Mouse (Mus musculus) heart, postnatal 0 days (tissue): ENCODE measurements around the gene Dnase2a. TPM values are rescaled to one million over a fixed set of nuclear protein-coding genes. Genes with fewer than 3 reads are reported as not detected.

ENCODE experiments used
- ATAC-seq: fragments of 200-750 bp; cut with Nextera tagmentation; 2 replicates; pipeline ENCODE4 v1.8.0; 2017; ENCODE audit warnings: low read depth, moderate number of reproducible peaks, moderate library complexity; ENCODE audit not compliant: insufficient read depth
- DNase-seq: peaks from one replicate; pipeline ENCODE4 v3.0.0-alpha.2; 2016; ENCODE audit warnings: low spot score
- H3K27ac ChIP-seq: fragments of 300-500 bp; sonication (generic); 2 replicates; pipeline ENCODE4 v1.5.1; 2014; ENCODE audit warnings: low read depth, mild to moderate bottlenecking
- H3K27me3 ChIP-seq: fragments of 300-500 bp; sonication (generic); 2 replicates; pipeline ENCODE4 v1.6.1; 2014; ENCODE audit warnings: low read length, mixed read lengths; ENCODE audit not compliant: control insufficient read depth, insufficient read depth
- H3K36me3 ChIP-seq: fragments of 300-500 bp; sonication (generic); replicated peaks from 2 replicates; pipeline ENCODE4 v1.6.1; 2014; ENCODE audit warnings: low read length, mixed read lengths; ENCODE audit not compliant: control insufficient read depth, insufficient read depth
- H3K4me1 ChIP-seq: fragments of 300-500 bp; sonication (generic); 2 replicates; pipeline ENCODE4 v1.6.1; 2014; ENCODE audit warnings: antibody characterized with exemption; ENCODE audit not compliant: control insufficient read depth, insufficient read depth
- H3K4me2 ChIP-seq: fragments of 300-500 bp; sonication (generic); 2 replicates; pipeline ENCODE4 v1.6.1; 2014; ENCODE audit warnings: low read depth, mild to moderate bottlenecking, low read length, moderate library complexity
- H3K4me3 ChIP-seq: fragments of 300-500 bp; sonication (generic); 2 replicates; pipeline ENCODE4 v1.5.1; 2014; ENCODE audit warnings: low read depth, low read length
- H3K9ac ChIP-seq: fragments of 300-500 bp; sonication (generic); replicated peaks from 2 replicates; pipeline ENCODE4 v1.6.1; 2014; ENCODE audit warnings: low read depth, low read length, mixed read lengths
- H3K9me3 ChIP-seq: fragments of 300-500 bp; sonication (generic); replicated peaks from 2 replicates; pipeline ENCODE4 v1.6.1; 2016; ENCODE audit warnings: low read length; ENCODE audit not compliant: control insufficient read depth
- CTCF ChIP-seq: IDR thresholded peaks from 2 replicates; pipeline ENCODE4 v1.5.1; 2016; ENCODE audit warnings: antibody characterized with exemption, control low read depth, low read depth
- EP300 ChIP-seq: IDR thresholded peaks from 2 replicates; pipeline ENCODE4 v1.6.1; 2016; ENCODE audit warnings: antibody characterized with exemption, low read depth
- WGBS: fragments of 180-500 bp; shearing (Covaris S2); extraction: QIAGEN DNeasy Blood & Tissue Kit; methylation state at CpG from one replicate; pipeline ENCODE4 v1.1.7; 2014; 5-methylcytosine and 5-hydroxymethylcytosine counted together
- microRNA-seq: library from miRNA; unstranded; fragments of <30 nt; microRNA quantifications from one replicate; pipeline ENCODE4, GENCODE M21; 2016
- polyA plus RNA-seq: library from polyadenylated mRNA; unstranded; fragments of >200 nt; fragmentation: Nextera tagmentation; extraction: Ambion mirVana; gene quantifications from 2 replicates; pipeline ENCODE4 v1.2.1, GENCODE M21; 2015
- total RNA-seq: library from RNA; depleted of rRNA; stranded (reverse); fragments of >200 nt; gene quantifications from 2 replicates; pipeline ENCODE4 v1.2.3, GENCODE M21; 2014; ENCODE audit warnings: low replicate concordance; rRNA removed

Dnase2a gene
- total and polyA plus RNA-seq, 2 experiments from 2014 or later: 4.6 to 11.0 TPM

- Histone ChIP-seq H3K4me3 (peak overlapping the region; percentile 68), H3K9me3 (no peaks in the 10 kb centered on the region), H3K27ac (peak overlapping the region; percentile 83), H3K27me3 (no peaks in the 10 kb centered on the region), H3K4me1 (peaks cover 30% of the 10 kb centered on the region), H3K36me3 (peaks cover 26% of the 10 kb centered on the region), H3K4me2 (peak overlapping the region; percentile 77), H3K9ac (peak overlapping the region; percentile 84)
- peak; percentile 33 for DNase-seq
- 17% methylated on average over 2 of the region's 2 CpGs for WGBS
- no peak for TF ChIP-seq EP300
- no peak for TF ChIP-seq CTCF
- ATAC-seq: no peak
Measured at GRCm38 (mm10) chr8:84968650-84969049, 60.3 kb downstream of the Dnase2a start.

DNA sequence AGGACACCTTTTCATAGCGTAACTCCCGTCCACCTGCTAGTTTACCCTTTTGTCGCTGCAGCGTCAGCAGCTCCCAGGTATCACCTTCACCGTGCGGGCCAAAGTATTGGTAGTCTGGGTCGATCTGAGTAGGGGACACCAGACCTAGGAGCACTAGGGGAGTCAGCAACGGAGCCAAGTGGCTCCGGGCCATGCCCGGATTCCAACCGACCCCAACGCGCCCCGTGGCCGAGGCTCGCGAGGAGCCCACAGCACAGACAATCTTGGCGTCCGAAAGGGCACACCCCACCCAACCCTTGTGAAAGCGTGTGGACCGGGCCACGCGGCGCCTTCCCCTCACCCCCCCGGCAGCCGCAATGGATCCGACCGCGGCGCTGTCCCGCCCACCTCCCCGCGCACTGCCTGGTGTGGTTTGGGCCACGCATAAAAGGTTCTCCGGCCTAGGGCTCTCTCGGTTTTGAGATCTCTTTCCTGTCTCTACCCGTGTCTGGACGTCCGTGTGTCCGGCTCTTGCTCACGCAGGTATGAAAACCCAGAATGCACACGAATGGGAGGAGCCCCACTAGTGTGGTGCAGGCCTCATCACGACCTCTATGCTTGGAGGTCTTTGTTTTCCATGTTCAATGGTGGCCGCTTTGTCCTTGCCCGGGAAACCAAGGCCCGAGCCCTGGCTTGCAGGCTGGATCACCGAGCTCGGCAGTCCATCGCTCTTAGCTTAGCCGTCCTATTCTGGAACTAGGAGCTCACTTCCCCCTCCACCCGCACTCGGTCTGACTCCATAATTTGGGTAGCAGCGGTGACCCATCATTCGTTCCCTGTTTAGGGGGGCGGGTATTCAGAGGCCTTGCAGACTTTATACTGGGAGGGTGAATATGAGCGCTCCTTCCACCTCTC lies 61.1 kb downstream of the Dnase2a start, which contains the start of the genes Gm49661, Prdx2 and Rnaseh2a:
Gene Gm49661 (minus strand): TSS at position 193 of the 894 bp plus-strand sequence.
Gene Prdx2 (plus strand): TSS at position 347 of the 894 bp plus-strand sequence.
Gene Rnaseh2a (minus strand): TSS at position 527 of the 894 bp plus-strand sequence.
- under 1% methylated on average over 56 of the region's 56 CpGs for whole genome bisulfite sequencing
- DNase-seq: peak; percentile 71
- Histone ChIP-seq H3K4me1 (peaks cover 30% of the 10 kb centered on the region), H3K27ac (peak within 1 kb of the TSS; percentile 83), H3K4me3 (peak within 1 kb of the TSS; percentile 68), H3K4me2 (peak within 1 kb of the TSS; percentile 77), H3K9me3 (no peaks in the 10 kb centered on the region), H3K27me3 (no peaks in the 10 kb centered on the region), H3K36me3 (peaks cover 30% of the 10 kb centered on the region), H3K9ac (peak within 1 kb of the TSS; percentile 84)
- peak; percentile 59 for ATAC-seq
- peak; percentile 19; the same call in 1 of the 2 replicates for TF ChIP-seq EP300
- TF ChIP-seq CTCF: no peak

GRCm38 (mm10) chr8:84970135-84970790 lies 61.9 kb downstream of the Dnase2a start:
- peaks cover 30% of the 10 kb centered on the region for H3K36me3 ChIP-seq
- no peak for ATAC-seq
- 9% methylated on average over 21 of the region's 21 CpGs for WGBS

DNA sequence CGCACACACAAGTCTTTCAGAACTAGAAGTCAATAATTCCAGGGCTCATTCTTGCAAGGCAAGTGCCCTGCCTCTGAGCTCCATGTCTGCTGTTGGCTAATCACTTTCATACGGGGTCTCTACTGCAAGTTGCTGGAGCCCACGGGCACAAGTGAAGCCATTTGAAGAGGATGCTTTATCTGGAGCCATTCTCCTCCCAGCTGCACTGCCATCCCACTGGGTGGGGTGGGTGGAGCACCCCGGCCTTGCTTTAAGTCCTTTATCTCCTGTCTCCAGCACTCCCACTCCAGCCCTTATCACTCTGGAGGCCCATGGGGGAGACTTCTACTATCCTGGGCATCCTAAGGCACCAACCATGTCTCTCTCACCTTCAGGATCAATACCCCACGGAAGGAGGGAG lies 62.6 kb downstream of the Dnase2a start:
- H3K36me3 ChIP-seq: peaks cover 30% of the 10 kb centered on the region
- H3K4me2 ChIP-seq: peak overlapping the region; percentile 77
- 43% methylated on average over 5 of the region's 5 CpGs for WGBS
- peak overlapping the region; percentile 84; the same call in 1 of the 2 replicates for H3K9ac ChIP-seq
- H3K9me3 ChIP-seq: no peaks in the 10 kb centered on the region
- no peaks in the 10 kb centered on the region for H3K27me3 ChIP-seq
- no peak overlapping the region for H3K4me3 ChIP-seq
- ATAC-seq: no peak
- no peak overlapping the region for H3K27ac ChIP-seq
- H3K4me1 ChIP-seq: peaks cover 25% of the 10 kb centered on the region
- TF ChIP-seq CTCF (no peak), EP300 (no peak)
- no peak for DNase-seq

More at GRCm38 (mm10) chr8:84970135-84970790, 61.9 kb downstream of the Dnase2a start:
- Histone ChIP-seq H3K4me2 (peak overlapping the region; percentile 77), H3K9ac (peak overlapping the region; percentile 84), H3K27ac (peak overlapping the region; percentile 83), H3K4me1 (peaks cover 26% of the 10 kb centered on the region), H3K9me3 (no peaks in the 10 kb centered on the region), H3K27me3 (no peaks in the 10 kb centered on the region), H3K4me3 (peak overlapping the region; percentile 68)
- no peak for TF ChIP-seq CTCF
- 0 out of 2 replicates have a peak, but pooled peaks have one; percentile 4 for TF ChIP-seq EP300
- no peak for DNase-seq

Small RNAs within 50 kb of the gene (microRNA-seq; reads per million reads assigned to microRNA genes)
- gene Gm24197 (not detected), gene Mir7069 (1.8 reads per million, percentile 2 among the genes with 10 or more reads in this experiment)

Other genes starting within 250 kb of the Dnase2a start
Only the 30 nearest of the 33 such genes appear.
- 68.0 and 83.6 TPM in 2 replicates for gene Nacc1, start 220.7 kb upstream of the Dnase2a start, total RNA-seq
- gene Nacc1, start 220.7 kb upstream of the Dnase2a start, polyA plus RNA-seq: 6.2 and 6.9 TPM in 2 replicates
- 4.4 and 4.8 TPM in 2 replicates for gene Lyl1, start 207.1 kb upstream of the Dnase2a start, total RNA-seq
- gene Lyl1, start 207.1 kb upstream of the Dnase2a start, polyA plus RNA-seq: 8.7 and 9.8 TPM in 2 replicates
- gene G430095P16Rik, start 185.6 kb upstream of the Dnase2a start, total RNA-seq: 1.0 TPM in 1 of 2 replicates, not detected in the other
- 3.0 and 3.1 TPM in 2 replicates for gene G430095P16Rik, start 185.6 kb upstream of the Dnase2a start, polyA plus RNA-seq
- gene Nfix, start 108.2 kb upstream of the Dnase2a start, total RNA-seq: 41.9 and 48.5 TPM in 2 replicates
- 18.2 TPM in 2 replicates for gene Nfix, start 108.2 kb upstream of the Dnase2a start, polyA plus RNA-seq
- 2.1 and 15.4 TPM in 2 replicates for gene Dand5, start 85.7 kb upstream of the Dnase2a start, total RNA-seq
- gene Dand5, start 85.7 kb upstream of the Dnase2a start, polyA plus RNA-seq: 6.2 and 8.0 TPM in 2 replicates
- 47.1 and 49.8 TPM in 2 replicates for gene Gadd45gip1, start 77.0 kb upstream of the Dnase2a start, total RNA-seq
- 48.1 and 50.0 TPM in 2 replicates for gene Gadd45gip1, start 77.0 kb upstream of the Dnase2a start, polyA plus RNA-seq
- 89.2 and 126 TPM in 2 replicates for gene Rad23a, start 67.9 kb upstream of the Dnase2a start, total RNA-seq
- gene Rad23a, start 67.9 kb upstream of the Dnase2a start, polyA plus RNA-seq: 111 and 125 TPM in 2 replicates
- 211 and 235 TPM in 2 replicates for gene Calr, start 61.6 kb upstream of the Dnase2a start, total RNA-seq
- gene Calr, start 61.6 kb upstream of the Dnase2a start, polyA plus RNA-seq: 201 and 266 TPM in 2 replicates
- 38.6 and 40.0 TPM in 2 replicates for gene Farsa, start 51.6 kb upstream of the Dnase2a start, total RNA-seq
- gene Farsa, start 51.6 kb upstream of the Dnase2a start, polyA plus RNA-seq: 36.3 and 38.3 TPM in 2 replicates
- gene Syce2, start 36.4 kb upstream of the Dnase2a start, total RNA-seq: 0.15 and 1.7 TPM in 2 replicates
- gene Syce2, start 36.4 kb upstream of the Dnase2a start, polyA plus RNA-seq: 9.7 and 11.8 TPM in 2 replicates
- 45.5 and 52.8 TPM in 2 replicates for gene Gcdh, start 14.6 kb upstream of the Dnase2a start, total RNA-seq
- gene Gcdh, start 14.6 kb upstream of the Dnase2a start, polyA plus RNA-seq: 33.0 and 33.5 TPM in 2 replicates
- gene Klf1, start 6.6 kb upstream of the Dnase2a start, total RNA-seq: not detected in 2 replicates
- 0.27 and 0.56 TPM in 2 replicates for gene Klf1, start 6.6 kb upstream of the Dnase2a start, polyA plus RNA-seq
- gene Mast1, start 28.8 kb downstream of the Dnase2a start, total RNA-seq: 0.08 TPM in 1 of 2 replicates, not detected in the other
- gene Mast1, start 28.8 kb downstream of the Dnase2a start, polyA plus RNA-seq: 0.05 TPM in 1 of 2 replicates, not detected in the other
- gene Rtbdn, start 38.4 kb downstream of the Dnase2a start, total RNA-seq: not detected in 2 replicates
- 0.10 TPM in 1 of 2 replicates, not detected in the other for gene Rtbdn, start 38.4 kb downstream of the Dnase2a start, polyA plus RNA-seq
- not detected in 2 replicates for gene Gm49661, start 60.9 kb downstream of the Dnase2a start, total RNA-seq
- gene Gm49661, start 60.9 kb downstream of the Dnase2a start, polyA plus RNA-seq: not detected in 2 replicates
- 647 and 809 TPM in 2 replicates for gene Prdx2, start 61.0 kb downstream of the Dnase2a start, total RNA-seq
- gene Prdx2, start 61.0 kb downstream of the Dnase2a start, polyA plus RNA-seq: 758 and 782 TPM in 2 replicates
- gene Rnaseh2a, start 61.2 kb downstream of the Dnase2a start, total RNA-seq: 57.9 and 76.4 TPM in 2 replicates
- 52.6 and 57.3 TPM in 2 replicates for gene Rnaseh2a, start 61.2 kb downstream of the Dnase2a start, polyA plus RNA-seq
- gene Junb, start 70.2 kb downstream of the Dnase2a start, total RNA-seq: 28.9 and 39.6 TPM in 2 replicates
- gene Junb, start 70.2 kb downstream of the Dnase2a start, polyA plus RNA-seq: 10.3 and 13.0 TPM in 2 replicates
- gene Hook2, start 82.0 kb downstream of the Dnase2a start, total RNA-seq: 1.9 and 4.8 TPM in 2 replicates
- 3.5 and 4.7 TPM in 2 replicates for gene Hook2, start 82.0 kb downstream of the Dnase2a start, polyA plus RNA-seq
- not detected in 2 replicates for gene Best2, start 106.0 kb downstream of the Dnase2a start, total RNA-seq
- gene Best2, start 106.0 kb downstream of the Dnase2a start, polyA plus RNA-seq: not detected in 2 replicates
- gene Asna1, start 116.7 kb downstream of the Dnase2a start, total RNA-seq: 134 and 152 TPM in 2 replicates
- 106 and 110 TPM in 2 replicates for gene Asna1, start 116.7 kb downstream of the Dnase2a start, polyA plus RNA-seq
- gene Trir, start 118.3 kb downstream of the Dnase2a start, total RNA-seq: 98.5 and 196 TPM in 2 replicates
- 62.4 and 66.5 TPM in 2 replicates for gene Trir, start 118.3 kb downstream of the Dnase2a start, polyA plus RNA-seq
- gene Tnpo2, start 128.4 kb downstream of the Dnase2a start, total RNA-seq: 27.4 and 34.8 TPM in 2 replicates
- 11.5 and 13.0 TPM in 2 replicates for gene Tnpo2, start 128.4 kb downstream of the Dnase2a start, polyA plus RNA-seq
- gene Fbxw9, start 151.5 kb downstream of the Dnase2a start, total RNA-seq: 29.1 and 32.6 TPM in 2 replicates
- 16.2 and 16.5 TPM in 2 replicates for gene Fbxw9, start 151.5 kb downstream of the Dnase2a start, polyA plus RNA-seq
- gene Gm5741, start 159.4 kb downstream of the Dnase2a start, total RNA-seq: not detected in 2 replicates
- not detected in 2 replicates for gene Gm5741, start 159.4 kb downstream of the Dnase2a start, polyA plus RNA-seq
- 25.9 and 48.2 TPM in 2 replicates for gene Dhps, start 163.2 kb downstream of the Dnase2a start, total RNA-seq
- 45.0 and 48.3 TPM in 2 replicates for gene Dhps, start 163.2 kb downstream of the Dnase2a start, polyA plus RNA-seq
- 101 and 116 TPM in 2 replicates for gene Wdr83os, start 172.2 kb downstream of the Dnase2a start, total RNA-seq
- gene Wdr83os, start 172.2 kb downstream of the Dnase2a start, polyA plus RNA-seq: 99.8 and 103 TPM in 2 replicates
- 16.2 and 31.0 TPM in 2 replicates for gene Wdr83, start 172.7 kb downstream of the Dnase2a start, total RNA-seq
- gene Wdr83, start 172.7 kb downstream of the Dnase2a start, polyA plus RNA-seq: 38.8 and 42.9 TPM in 2 replicates
- gene Man2b1, start 174.7 kb downstream of the Dnase2a start, total RNA-seq: 47.2 and 87.1 TPM in 2 replicates
- 24.0 and 24.9 TPM in 2 replicates for gene Man2b1, start 174.7 kb downstream of the Dnase2a start, polyA plus RNA-seq
- 0.15 TPM in 1 of 2 replicates, not detected in the other for gene Zfp791, start 214.5 kb downstream of the Dnase2a start, total RNA-seq
- gene Zfp791, start 214.5 kb downstream of the Dnase2a start, polyA plus RNA-seq: 0.97 and 1.2 TPM in 2 replicates